Mouse (Mus musculus): ENCODE data around the gene Osbpl2.

The Osbpl2 gene

GRCm38 (mm10) chr2:180201303-180201702, 82.2 kb downstream of the Osbpl2 start:
- DNase-seq (ENCODE audit: low spot score): no peak

GRCm38 (mm10) chr2:180202263-180202662, 83.2 kb downstream of the Osbpl2 start:
- DNase-seq (ENCODE audit: low spot score): no peak

DNA sequence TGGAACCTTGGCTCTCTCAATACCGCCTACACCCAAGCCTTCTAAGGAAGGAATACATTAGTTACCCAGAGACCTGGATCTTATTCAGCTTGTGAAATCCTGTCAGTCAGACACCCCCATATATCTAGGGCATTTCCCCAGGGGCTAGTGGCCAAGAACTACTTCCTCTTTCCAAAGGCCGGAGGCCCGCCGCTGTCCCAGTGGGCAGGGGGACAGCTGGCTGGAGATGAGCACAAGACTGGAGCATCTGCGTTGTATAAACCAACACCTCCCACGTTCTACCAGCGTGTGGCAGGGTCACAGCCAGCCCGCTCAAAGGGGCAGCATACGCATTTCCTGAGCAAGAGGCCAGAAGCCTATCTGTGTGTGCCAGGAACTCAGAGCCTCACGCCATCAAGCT, 83.7 kb downstream of the Osbpl2 start:
- no peak for DNase-seq (ENCODE audit: low spot score)

DNA sequence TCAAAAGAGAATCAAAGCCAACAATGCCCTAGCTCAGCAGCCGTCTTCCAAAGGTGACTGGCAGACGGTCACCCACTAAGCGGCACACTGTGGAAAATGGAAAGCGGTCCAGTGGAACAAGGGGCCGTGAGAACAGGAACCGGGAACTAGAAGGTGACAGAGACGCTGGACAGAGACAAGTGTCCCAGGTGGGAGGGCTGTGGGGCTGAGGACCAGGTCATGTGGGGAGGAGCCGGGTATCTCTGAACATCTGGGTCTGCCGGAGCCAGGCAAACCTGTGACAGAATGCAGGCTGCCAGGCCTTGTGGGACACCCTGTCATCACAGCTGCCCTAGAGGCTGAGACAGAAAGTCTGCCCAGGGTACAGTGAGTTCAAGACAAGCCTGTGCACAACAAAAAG, 85.4 kb downstream of the Osbpl2 start:
- no peak for DNase-seq (ENCODE audit: low spot score)

GRCm38 (mm10) chr2:180205083-180205955, 86.2 kb downstream of the Osbpl2 start:
- no peak for DNase-seq (ENCODE audit: low spot score)

DNA sequence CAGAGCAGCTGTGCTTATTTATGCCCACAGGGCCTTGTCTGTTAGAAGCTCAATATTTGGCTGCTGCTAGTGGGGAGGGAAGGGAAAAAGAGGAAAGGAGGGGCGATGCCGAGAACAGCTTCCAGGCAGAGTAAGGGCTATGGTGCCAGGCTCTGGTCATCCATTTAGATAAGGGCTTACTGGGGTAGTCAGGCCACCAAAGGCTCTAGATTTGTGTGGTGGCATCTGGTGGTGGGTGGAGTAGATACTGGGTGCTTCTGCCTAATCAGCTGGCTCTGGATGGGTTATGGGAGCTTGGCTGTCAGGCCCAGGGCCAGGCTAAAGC, 86.8 kb downstream of the Osbpl2 start:
- no peak for DNase-seq (ENCODE audit: low spot score)

GRCm38 (mm10) chr2:180207840-180208239, 88.7 kb downstream of the Osbpl2 start:
- no peak for DNase-seq (ENCODE audit: low spot score)

- no peak for DNase-seq (ENCODE audit: low spot score)
Observed at GRCm38 (mm10) chr2:180208976-180209375, 89.9 kb downstream of the Osbpl2 start.

DNA sequence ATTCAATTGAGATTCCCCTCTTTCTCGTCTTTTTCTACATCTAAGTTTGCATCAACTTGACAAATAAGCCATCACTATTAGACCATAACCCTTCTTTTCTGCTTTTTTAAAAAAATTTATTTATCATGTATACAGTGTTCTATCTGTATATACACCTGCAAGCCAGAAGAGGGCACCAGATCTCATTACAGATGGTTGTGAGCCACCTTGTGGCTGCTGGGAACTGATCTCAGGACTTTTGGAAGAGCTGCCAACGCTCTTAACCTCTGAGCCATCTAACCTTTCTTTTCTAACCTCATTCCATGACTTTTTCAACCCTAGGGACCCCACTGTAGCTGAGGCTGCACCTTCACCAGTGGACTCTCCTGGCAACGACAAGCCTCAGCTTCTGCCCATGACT, 93.1 kb downstream of the Osbpl2 start:
- DNase-seq (ENCODE audit: low spot score): no peak

Measured in urinary bladder, postnatal 25 days (tissue).